Mouse (Mus musculus) hindbrain, embryonic 10.5 days (tissue): ENCODE measurements at regions not wholly inside any gene's neighbourhood (a gene's known extent, or its start where the extent isn't known, plus 50 kb on each side); places are given as distances from the start of the nearest gene placed in this dataset.
A peak's percentile ranks its signal among the peaks of the same experiment; 100 is the strongest.

Source experiments
- DNase-seq: peaks from one replicate; pipeline ENCODE4 v3.0.0-alpha.2; 2017; ENCODE audit warnings: low spot score
- H3K27ac ChIP-seq: fragments of 300-500 bp; sonication (generic); 2 replicates; pipeline ENCODE4 v1.5.1; 2016; ENCODE audit warnings: mild to moderate bottlenecking, moderate library complexity
- H3K27me3 ChIP-seq: fragments of 300-500 bp; sonication (generic); 2 replicates; pipeline ENCODE4 v1.6.1; 2016; ENCODE audit warnings: mild to moderate bottlenecking; ENCODE audit not compliant: poor library complexity, insufficient read depth, severe bottlenecking
- H3K36me3 ChIP-seq: fragments of 300-500 bp; sonication (generic); 2 replicates; pipeline ENCODE4 v1.6.1; 2016; ENCODE audit warnings: mild to moderate bottlenecking, moderate library complexity
- H3K4me1 ChIP-seq: fragments of 300-500 bp; sonication (generic); replicated peaks from 2 replicates; pipeline ENCODE4 v1.6.1; 2016; ENCODE audit warnings: mild to moderate bottlenecking
- H3K4me3 ChIP-seq: fragments of 300-500 bp; sonication (generic); 2 replicates; pipeline ENCODE4 v1.5.1; 2016; ENCODE audit warnings: mild to moderate bottlenecking, moderate library complexity
- H3K9me3 ChIP-seq: fragments of 300-500 bp; sonication (generic); 2 replicates; pipeline ENCODE4 v1.6.1; 2016; ENCODE audit warnings: mild to moderate bottlenecking, moderate library complexity
- WGBS: fragments of 180-500 bp; shearing (Covaris S2); methylation state at CpG from one replicate; pipeline ENCODE4 v1.1.7; 2016; 5-methylcytosine and 5-hydroxymethylcytosine counted together

DNA sequence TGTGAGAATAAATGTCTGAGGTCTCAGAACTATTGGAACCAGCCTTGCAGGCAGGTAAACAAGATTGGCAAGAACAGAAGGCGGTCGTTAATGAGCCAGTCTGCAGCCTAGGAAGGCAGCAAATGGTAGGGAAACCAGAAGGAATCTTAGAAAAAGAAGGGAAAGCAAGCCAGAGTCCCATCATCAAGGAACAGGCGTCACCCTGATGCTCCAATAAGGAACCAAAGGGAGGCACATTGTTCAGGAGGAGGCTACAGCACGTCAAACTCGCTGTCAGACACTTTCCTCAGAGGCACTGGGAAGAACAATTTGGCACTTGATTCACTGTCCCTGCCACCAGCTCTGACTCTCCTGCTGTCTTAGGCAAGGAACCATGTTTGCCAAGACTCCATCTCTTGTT lies 100.2 kb upstream of the Mpp6 start:
- H3K4me3 ChIP-seq = no peak overlapping the region
- H3K27me3 ChIP-seq = no peaks in the 10 kb centered on the region
- H3K4me1 ChIP-seq = 0 out of 2 replicates have a peak, but pooled peaks cover 9% of the 10 kb centered on the region
- DNase-seq = no peak
- no peaks in the 10 kb centered on the region for H3K36me3 ChIP-seq
- H3K9me3 ChIP-seq = no peaks in the 10 kb centered on the region
- 75% methylated on average over 5 of the region's 5 CpGs for WGBS
- no peak overlapping the region for H3K27ac ChIP-seq

DNA sequence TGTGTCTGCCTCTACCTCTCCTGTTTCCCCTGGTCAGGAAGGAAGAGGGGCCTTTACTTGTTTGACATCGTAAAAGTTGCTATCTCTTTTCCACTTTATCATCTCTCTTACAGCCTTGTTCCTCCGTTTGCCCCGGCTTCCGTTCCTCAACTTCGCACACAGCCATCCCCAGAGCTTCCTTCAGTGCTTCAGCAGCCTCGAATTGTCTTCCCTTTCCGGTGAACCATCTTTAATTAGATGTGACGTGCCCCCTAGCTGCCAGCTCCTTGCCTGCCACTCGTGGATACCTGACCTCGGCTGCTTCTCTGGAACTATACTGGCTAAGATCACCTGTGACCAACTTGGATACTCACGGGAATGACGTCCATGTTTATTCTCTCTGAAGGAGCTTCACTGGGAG lies 99.0 kb upstream of the Mpp6 start:
- Histone ChIP-seq H3K9me3 (no peaks in the 10 kb centered on the region), H3K27me3 (no peaks in the 10 kb centered on the region), H3K36me3 (no peaks in the 10 kb centered on the region), H3K4me1 (0 out of 2 replicates have a peak, but pooled peaks cover 9% of the 10 kb centered on the region), H3K27ac (peak overlapping the region; percentile 35; the same call in 1 of the 2 replicates), H3K4me3 (no peak overlapping the region)
- no peak for DNase-seq
- 84% methylated on average over 12 of the region's 12 CpGs for WGBS

DNA sequence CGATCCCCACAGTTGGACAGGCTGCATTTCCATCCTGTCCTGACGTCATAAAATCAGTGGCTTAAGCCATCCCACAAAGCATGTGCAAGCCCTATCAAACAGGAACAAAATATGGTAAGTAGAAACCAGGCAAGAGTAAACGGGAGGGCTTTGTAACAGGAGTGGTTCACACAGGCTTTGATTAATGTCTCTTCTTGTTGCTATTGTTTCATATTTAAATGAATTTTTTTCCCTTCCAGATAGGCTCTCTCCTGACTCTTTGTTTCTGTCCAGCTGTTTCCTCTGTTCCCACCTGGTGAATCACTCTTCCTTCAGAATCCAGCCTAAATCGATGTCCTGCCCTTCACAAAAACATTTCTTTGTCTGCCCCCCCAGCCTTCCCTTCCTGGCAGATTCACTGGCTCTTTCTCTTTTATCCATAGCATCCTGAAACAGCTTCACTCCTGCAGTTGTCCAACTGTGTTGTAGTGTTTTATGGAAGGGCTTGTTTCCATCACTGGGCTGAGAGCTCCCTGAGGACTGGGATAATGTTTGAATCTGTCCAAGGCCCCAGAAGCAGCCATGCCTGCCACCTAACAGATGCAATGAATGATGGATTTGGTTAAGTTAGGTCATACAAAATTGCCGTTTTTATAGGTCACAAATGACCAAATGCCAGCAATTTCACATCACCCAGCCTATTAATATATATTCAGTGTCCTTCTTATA lies 98.1 kb upstream of the Mpp6 start:
- Histone ChIP-seq H3K9me3 (no peaks in the 10 kb centered on the region), H3K36me3 (no peaks in the 10 kb centered on the region), H3K27ac (peak overlapping the region; percentile 35; the same call in 1 of the 2 replicates), H3K27me3 (no peaks in the 10 kb centered on the region), H3K4me3 (no peak overlapping the region), H3K4me1 (0 out of 2 replicates have a peak, but pooled peaks cover 9% of the 10 kb centered on the region)
- DNase-seq = no peak
- WGBS = 67% methylated on average over 5 of the region's 5 CpGs

DNA sequence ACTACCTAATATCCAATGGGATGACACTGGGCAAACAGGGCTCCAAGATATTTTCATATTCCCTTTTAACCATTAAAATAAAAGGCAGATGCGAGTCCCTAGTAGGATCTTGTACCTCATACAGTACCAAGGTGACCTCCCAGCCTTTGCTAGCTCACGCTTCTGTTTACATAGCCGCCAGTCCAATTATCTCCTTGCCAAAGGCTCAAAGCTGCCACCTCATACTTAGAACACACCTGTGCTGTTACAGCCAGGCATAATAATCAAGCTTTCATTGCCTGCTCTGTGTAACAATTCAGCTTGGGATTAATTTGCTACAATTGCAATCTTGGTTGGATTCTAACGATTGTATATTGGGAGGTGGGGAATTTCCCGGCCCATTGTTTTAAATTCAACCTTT lies 97.0 kb upstream of the Mpp6 start:
- Histone ChIP-seq H3K9me3 (no peaks in the 10 kb centered on the region), H3K27ac (no peak overlapping the region), H3K4me3 (no peak overlapping the region), H3K4me1 (0 out of 2 replicates have a peak, but pooled peaks cover 9% of the 10 kb centered on the region), H3K27me3 (no peaks in the 10 kb centered on the region), H3K36me3 (no peaks in the 10 kb centered on the region)
- no peak for DNase-seq
- 87% methylated on average over 5 of the region's 5 CpGs for WGBS

DNA sequence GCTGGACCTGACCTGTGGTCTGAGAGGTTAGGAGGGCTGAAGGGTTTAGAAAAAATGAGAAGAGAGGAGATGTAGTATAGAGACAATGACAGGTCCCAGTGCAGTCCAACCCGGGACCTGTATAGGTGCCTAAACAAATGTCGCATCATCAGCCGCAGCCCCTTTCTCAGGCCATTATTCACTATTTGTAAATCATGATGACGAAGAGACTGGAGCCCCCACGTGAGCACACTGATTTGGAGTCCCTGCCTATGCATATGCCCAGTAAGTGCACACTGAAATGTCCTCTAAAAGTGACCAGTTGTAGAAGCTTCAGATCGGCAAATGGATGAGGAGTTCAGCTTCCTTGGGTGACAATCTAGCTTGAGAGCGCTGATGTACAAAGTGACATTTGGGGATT lies 96.2 kb upstream of the Mpp6 start:
- 0 out of 2 replicates have a peak, but pooled peaks cover 9% of the 10 kb centered on the region for H3K4me1 ChIP-seq
- H3K9me3 ChIP-seq = no peaks in the 10 kb centered on the region
- H3K27ac ChIP-seq = no peak overlapping the region
- no peaks in the 10 kb centered on the region for H3K27me3 ChIP-seq
- 83% methylated on average over 7 of the region's 7 CpGs for WGBS
- no peak for DNase-seq
- H3K36me3 ChIP-seq = no peaks in the 10 kb centered on the region
- H3K4me3 ChIP-seq = no peak overlapping the region

DNA sequence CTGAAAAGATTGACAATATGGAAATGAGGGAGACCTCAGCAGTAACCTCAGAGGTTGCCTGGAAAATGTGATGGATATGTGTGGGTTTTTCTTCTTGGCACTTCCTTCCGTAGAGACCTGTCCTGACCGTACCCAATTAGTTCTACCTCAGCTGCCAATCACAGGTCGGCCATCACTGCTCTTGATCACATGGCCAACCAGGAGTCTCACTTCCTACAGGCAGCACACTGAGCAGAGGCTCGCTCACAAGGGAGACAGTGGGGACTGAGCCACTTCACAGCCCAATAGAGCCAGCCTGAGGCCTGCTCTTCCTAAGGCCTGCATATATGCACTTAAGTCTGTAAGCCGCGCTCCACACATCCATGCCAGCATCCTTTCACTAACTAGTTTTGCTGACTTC lies 82.1 kb upstream of the Mpp6 start:
- no peak overlapping the region for H3K27ac ChIP-seq
- H3K27me3 ChIP-seq = no peaks in the 10 kb centered on the region
- H3K4me3 ChIP-seq = no peak overlapping the region
- peaks cover 12% of the 10 kb centered on the region for H3K4me1 ChIP-seq
- 85% methylated on average over 6 of the region's 6 CpGs for WGBS
- H3K9me3 ChIP-seq = no peaks in the 10 kb centered on the region
- no peaks in the 10 kb centered on the region for H3K36me3 ChIP-seq
- DNase-seq = no peak

DNA sequence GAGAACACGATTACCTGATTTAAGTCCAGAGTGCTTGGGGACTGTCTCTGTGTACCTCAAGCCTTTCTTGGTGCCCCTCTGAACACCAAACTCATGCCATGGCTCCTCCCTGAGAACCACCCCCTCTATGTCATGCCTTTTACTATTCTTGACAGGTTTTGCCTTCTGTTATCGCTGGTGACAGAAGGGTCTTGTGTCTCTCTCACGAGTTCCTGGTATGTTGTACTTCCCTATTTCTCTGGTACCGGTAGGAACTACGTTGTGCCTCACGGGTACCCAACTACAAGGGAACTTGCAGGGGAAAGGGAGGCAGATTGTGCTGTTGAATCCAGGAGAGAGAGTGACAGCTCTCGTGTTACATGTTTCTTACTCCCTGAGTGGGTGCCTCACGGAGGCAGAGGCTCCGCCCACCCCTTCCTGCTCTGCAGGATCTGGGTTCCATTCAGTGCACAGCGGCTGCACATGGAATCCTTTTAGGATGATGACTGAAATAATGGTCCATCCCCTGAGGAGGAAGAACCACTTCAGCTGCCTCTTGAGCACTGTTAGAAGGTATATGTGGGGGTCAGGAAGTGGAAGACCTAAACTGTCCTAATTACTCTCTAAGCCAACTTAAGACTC lies 80.0 kb upstream of the Mpp6 start:
- Histone ChIP-seq H3K9me3 (no peaks in the 10 kb centered on the region), H3K4me1 (peaks cover 15% of the 10 kb centered on the region), H3K4me3 (no peak overlapping the region), H3K36me3 (no peaks in the 10 kb centered on the region), H3K27ac (no peak overlapping the region), H3K27me3 (no peaks in the 10 kb centered on the region)
- WGBS = 69% methylated on average over 10 of the region's 10 CpGs
- DNase-seq = no peak

DNA sequence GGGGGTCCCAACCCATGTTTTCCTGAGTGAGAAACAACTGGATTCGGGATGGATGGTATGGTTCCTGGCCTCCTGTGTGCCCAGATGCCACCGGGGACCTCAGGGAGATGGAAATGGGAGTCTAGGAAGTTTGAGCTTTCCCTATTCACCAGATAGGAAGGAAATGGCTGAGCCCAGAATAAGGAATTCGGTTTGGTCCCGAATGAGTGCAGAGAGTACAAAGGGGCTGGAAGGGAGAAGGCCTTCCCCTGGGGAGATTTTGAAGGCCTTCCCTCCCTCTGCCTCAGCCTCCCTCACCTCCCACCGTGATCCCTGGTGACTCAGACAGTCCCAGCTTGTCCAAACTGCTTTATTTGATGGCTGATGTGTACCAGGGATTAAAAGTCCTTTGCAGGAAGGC lies 78.7 kb upstream of the Mpp6 start:
- 71% methylated on average over 5 of the region's 5 CpGs for WGBS

DNA sequence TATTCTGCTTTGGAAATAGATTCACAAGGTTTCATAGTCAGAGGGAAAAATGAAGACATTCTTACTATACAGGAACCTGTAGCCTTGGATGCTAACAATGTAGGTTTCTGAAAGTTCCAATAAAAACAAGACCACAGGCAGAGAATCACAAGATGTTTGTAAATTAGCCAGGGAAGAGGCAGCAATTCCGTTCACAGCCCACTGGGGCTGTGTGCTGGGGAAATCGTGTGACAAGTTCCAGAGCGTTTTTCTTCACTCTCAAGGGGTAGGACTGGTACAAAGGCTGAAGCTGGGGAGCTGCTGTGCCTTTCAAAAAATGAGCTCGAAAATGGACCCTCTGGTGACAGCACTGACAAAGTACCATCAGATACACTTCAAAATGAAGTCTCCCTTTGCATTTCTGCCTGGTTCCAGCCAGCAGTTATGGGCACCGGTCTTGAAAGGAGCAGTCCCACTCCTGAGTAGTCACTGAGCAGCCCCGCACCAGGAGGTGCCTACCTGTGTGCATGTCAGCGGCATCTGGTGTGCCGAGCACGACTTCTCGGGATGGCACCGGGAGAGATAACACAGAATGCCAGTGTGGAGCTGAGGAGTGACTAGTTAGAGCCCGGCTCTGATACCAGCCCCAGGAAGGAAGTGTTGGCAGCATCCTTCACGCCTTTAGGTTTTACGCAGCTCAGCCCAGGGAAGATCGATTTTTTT lies 77.0 kb upstream of the Mpp6 start:
- Histone ChIP-seq H3K4me1 (peaks cover 15% of the 10 kb centered on the region), H3K4me3 (no peak overlapping the region), H3K27me3 (no peaks in the 10 kb centered on the region), H3K27ac (no peak overlapping the region), H3K36me3 (no peaks in the 10 kb centered on the region), H3K9me3 (no peaks in the 10 kb centered on the region)
- whole genome bisulfite sequencing = 59% methylated on average over 15 of the region's 15 CpGs
- no peak for DNase-seq

More for the DNA sequence above, 78.7 kb upstream of the Mpp6 start:
- no peak overlapping the region for H3K4me3 ChIP-seq
- peaks cover 15% of the 10 kb centered on the region for H3K4me1 ChIP-seq
- no peak for DNase-seq
- no peaks in the 10 kb centered on the region for H3K9me3 ChIP-seq
- H3K36me3 ChIP-seq = no peaks in the 10 kb centered on the region
- H3K27me3 ChIP-seq = no peaks in the 10 kb centered on the region
- H3K27ac ChIP-seq = no peak overlapping the region

DNA sequence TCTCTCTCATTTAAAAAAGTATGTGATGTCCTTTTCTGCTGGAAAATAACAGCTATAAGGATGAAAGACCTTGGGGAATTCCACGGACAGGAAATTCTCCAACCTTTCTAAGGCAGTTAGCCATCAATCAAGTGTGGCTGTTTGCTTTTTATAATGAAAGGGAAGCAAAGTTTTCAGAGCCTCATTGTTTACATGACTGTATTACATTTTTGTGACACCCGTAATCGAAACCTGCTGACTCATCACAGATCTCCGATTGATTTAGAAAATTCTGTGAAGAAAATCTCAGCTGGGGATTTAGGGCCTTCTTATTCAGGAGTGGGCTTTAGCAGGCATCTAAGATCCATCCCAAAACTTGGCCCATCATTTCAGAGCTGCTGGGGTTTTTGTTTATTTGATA lies 72.4 kb upstream of the Mpp6 start:
- no peak for DNase-seq
- WGBS = 66% methylated on average over 4 of the region's 4 CpGs
- Histone ChIP-seq H3K27ac (no peak overlapping the region), H3K9me3 (no peaks in the 10 kb centered on the region), H3K4me1 (peaks cover 18% of the 10 kb centered on the region), H3K4me3 (no peak overlapping the region), H3K36me3 (no peaks in the 10 kb centered on the region), H3K27me3 (no peaks in the 10 kb centered on the region)

DNA sequence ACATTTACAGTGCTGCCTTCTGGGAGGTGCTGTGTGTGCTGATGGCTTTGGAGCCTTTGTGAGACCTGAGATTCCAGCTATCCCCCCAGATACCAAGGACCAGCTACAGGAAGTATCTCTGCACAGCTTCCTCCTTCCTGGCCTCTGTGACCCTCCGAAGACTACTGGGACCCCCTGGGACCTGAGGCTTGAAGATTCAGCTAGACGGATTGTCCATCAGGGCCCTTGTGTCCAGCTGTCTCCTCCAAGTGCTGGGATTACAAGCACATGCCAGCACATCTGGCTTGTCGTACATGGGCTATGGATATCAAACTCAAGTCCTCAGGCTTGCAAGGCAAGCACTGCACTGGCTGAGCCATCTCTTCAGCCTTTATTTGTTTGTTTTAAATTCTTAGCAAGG lies 71.7 kb upstream of the Mpp6 start:
- Histone ChIP-seq H3K27me3 (no peaks in the 10 kb centered on the region), H3K4me1 (peaks cover 11% of the 10 kb centered on the region), H3K36me3 (no peaks in the 10 kb centered on the region), H3K9me3 (no peaks in the 10 kb centered on the region), H3K27ac (0 out of 2 replicates have a peak overlapping the region, but pooled peaks have one; percentile 3), H3K4me3 (no peak overlapping the region)
- DNase-seq = no peak
- 61% methylated on average over 3 of the region's 3 CpGs for WGBS

DNA sequence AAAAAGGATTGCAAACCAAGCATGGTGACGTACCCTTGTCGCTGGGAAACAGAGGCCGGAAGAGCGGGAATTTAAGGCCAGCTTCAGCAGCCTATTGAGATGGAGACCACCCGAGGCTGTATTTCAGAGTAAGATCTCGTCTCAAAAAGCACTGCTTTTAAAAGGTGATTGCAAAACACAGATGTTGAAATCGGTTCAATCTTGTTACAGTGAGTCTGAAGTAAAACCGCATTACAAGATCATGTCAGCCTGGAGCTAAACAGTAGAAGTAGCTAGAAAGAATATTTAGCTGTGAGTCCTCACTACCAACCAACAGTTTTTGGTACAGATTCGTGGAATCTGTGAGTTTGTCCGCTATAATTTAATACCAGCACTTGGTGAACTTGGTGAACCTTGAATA lies 69.0 kb upstream of the Mpp6 start:
- WGBS = 75% methylated on average over 10 of the region's 10 CpGs
- no peaks in the 10 kb centered on the region for H3K9me3 ChIP-seq
- DNase-seq = no peak
- H3K27ac ChIP-seq = no peak overlapping the region
- no peaks in the 10 kb centered on the region for H3K27me3 ChIP-seq
- peaks cover 11% of the 10 kb centered on the region for H3K4me1 ChIP-seq
- no peak overlapping the region for H3K4me3 ChIP-seq
- H3K36me3 ChIP-seq = no peaks in the 10 kb centered on the region

DNA sequence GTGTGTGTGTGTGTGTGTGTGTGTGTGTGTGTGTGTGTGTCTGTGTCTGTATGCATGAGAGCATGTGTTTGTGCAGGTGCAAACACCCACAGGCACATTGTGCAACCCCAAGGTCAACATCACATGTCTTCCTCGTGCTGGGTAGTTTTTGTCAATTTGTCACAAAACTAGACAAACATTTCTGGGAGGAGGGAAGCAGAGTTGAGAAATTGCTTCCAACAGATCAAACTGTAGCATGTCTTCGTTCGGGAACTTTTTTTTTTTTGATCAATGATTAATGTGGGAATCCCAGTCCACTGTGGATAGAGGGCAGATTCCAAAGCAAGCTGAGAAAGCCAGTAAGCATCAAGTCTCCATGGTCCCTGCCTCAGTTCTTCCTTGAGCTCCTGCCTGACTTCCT lies 67.9 kb upstream of the Mpp6 start:
- no peak for DNase-seq
- no peaks in the 10 kb centered on the region for H3K27me3 ChIP-seq
- no peak overlapping the region for H3K4me3 ChIP-seq
- no peaks in the 10 kb centered on the region for H3K36me3 ChIP-seq
- no peaks in the 10 kb centered on the region for H3K9me3 ChIP-seq
- no peak overlapping the region for H3K27ac ChIP-seq
- WGBS = 80% methylated on average over 3 of the region's 3 CpGs
- H3K4me1 ChIP-seq = peaks cover 11% of the 10 kb centered on the region
